Mouse (Mus musculus) myocyte (in vitro differentiated cells): Measurements from ENCODE around the gene Spaca9. TPM values are rescaled to one million over a fixed set of nuclear protein-coding genes. Genes with fewer than 3 reads are reported as not detected.

Source experiments
- H3K27me3 ChIP-seq: one replicate; pipeline ENCODE4 v1.6.1; 2011; ENCODE audit not compliant: control insufficient read depth, insufficient read depth, insufficient read length
- H3K36me3 ChIP-seq: one replicate; pipeline ENCODE4 v1.6.1; 2011; ENCODE audit not compliant: control insufficient read depth, insufficient read depth
- H3K4me2 ChIP-seq: one replicate; pipeline ENCODE4 v1.6.1; 2011; ENCODE audit warnings: low read depth, control low read depth
- H3K4me3 ChIP-seq: one replicate; pipeline ENCODE4 v1.5.1; 2011; ENCODE audit warnings: mild to moderate bottlenecking, control low read depth, moderate library complexity
- H3K79me2 ChIP-seq: one replicate; pipeline ENCODE4 v1.6.1; 2011; ENCODE audit not compliant: control insufficient read depth, insufficient read depth
- H3ac ChIP-seq: one replicate; pipeline ENCODE4 v1.6.1; 2011; ENCODE audit not compliant: control insufficient read depth, insufficient read length
- CEBPB ChIP-seq: IDR thresholded peaks from 2 replicates; pipeline ENCODE4 v1.6.1; 2011; ENCODE audit warnings: mild to moderate bottlenecking, moderate library complexity; ENCODE audit not compliant: poor library complexity, insufficient read depth, severe bottlenecking
- E2F4 ChIP-seq: IDR thresholded peaks from one replicate; pipeline ENCODE4 v1.6.1; 2011; ENCODE audit warnings: mild to moderate bottlenecking, control low read depth, moderate library complexity; ENCODE audit not compliant: insufficient read depth
- MAX ChIP-seq: IDR thresholded peaks from one replicate; pipeline ENCODE4 v1.6.1; 2011; ENCODE audit warnings: low read depth, mild to moderate bottlenecking, control low read depth
- MYOD1 ChIP-seq, 3 experiments: IDR thresholded peaks; one replicate each; pipeline ENCODE4 v1.6.1; 2011; ENCODE audit warnings: control low read depth in 2 of 3, low read depth in 2 of 3, mild to moderate bottlenecking in 2 of 3, moderate library complexity in 1 of 3; ENCODE audit not compliant: insufficient read length in 2 of 3, control insufficient read depth in 1 of 3
- MYOG ChIP-seq, 3 experiments: IDR thresholded peaks; one replicate each; pipeline ENCODE4 v1.6.1; 2011; ENCODE audit warnings: control low read depth in 2 of 3, low read depth in 2 of 3, mild to moderate bottlenecking in 2 of 3; ENCODE audit not compliant: insufficient read length in 2 of 3, control insufficient read depth in 1 of 3, insufficient read depth in 1 of 3
- POLR2A ChIP-seq: IDR thresholded peaks from one replicate; pipeline ENCODE4 v1.6.1; 2011; ENCODE audit warnings: low read depth, mild to moderate bottlenecking, control low read depth, moderate library complexity; ENCODE audit not compliant: insufficient read length
- POLR2AphosphoS2 ChIP-seq: IDR thresholded peaks from one replicate; pipeline ENCODE4 v1.6.1; 2011; ENCODE audit warnings: low read depth, control low read depth; ENCODE audit not compliant: insufficient read length
- REST ChIP-seq: IDR thresholded peaks from one replicate; pipeline ENCODE4 v1.6.1; 2011; ENCODE audit warnings: mild to moderate bottlenecking, control low read depth, moderate library complexity; ENCODE audit not compliant: insufficient read depth, insufficient read length
- SRF ChIP-seq: IDR thresholded peaks from one replicate; pipeline ENCODE4 v1.6.1; 2011; ENCODE audit warnings: low read depth; ENCODE audit not compliant: control insufficient read depth, insufficient read length
- TCF12 ChIP-seq: IDR thresholded peaks from one replicate; pipeline ENCODE4 v1.6.1; 2011; ENCODE audit warnings: mild to moderate bottlenecking, control low read depth; ENCODE audit not compliant: poor library complexity, insufficient read depth, severe bottlenecking
- TCF3 ChIP-seq: IDR thresholded peaks from one replicate; pipeline ENCODE4 v1.6.1; 2011; ENCODE audit warnings: low read depth, control low read depth; ENCODE audit not compliant: insufficient read length
- USF1 ChIP-seq: IDR thresholded peaks from one replicate; pipeline ENCODE4 v1.6.1; 2011; ENCODE audit warnings: low read depth, mild to moderate bottlenecking, control low read depth, moderate library complexity
- polyA plus RNA-seq: library from polyadenylated mRNA; unstranded; fragments of >200 nt; fragmentation: generic; extraction: Trizol; gene quantifications from one replicate; pipeline ENCODE4 v1.2.1, GENCODE M21; 2012; ENCODE audit warnings: missing spikeins

The Spaca9 gene
- polyA plus RNA-seq, 1 experiment, result 0.47 TPM

GRCm38 (mm10) chr2:28671438-28671837 is 28.1 kb downstream of the Spaca9 start:
- Histone ChIP-seq H3ac (no peak overlapping the region), H3K4me2 (no peak overlapping the region), H3K27me3 (no peaks in the 10 kb centered on the region), H3K79me2 (no peaks in the 10 kb centered on the region), H3K36me3 (peaks cover 45% of the 10 kb centered on the region), H3K4me3 (no peak overlapping the region)
- TF ChIP-seq POLR2A (no peak), USF1 (no peak), E2F4 (no peak), MAX (no peak), CEBPB (no peak), TCF3 (no peak), REST (no peak), MYOD1 (IDR thresholded peaks at IDR 0.05; ENCODE audit: control insufficient read depth in 1 of 3, insufficient read length in 2 of 3, low read depth in 2 of 3) (no peak), POLR2AphosphoS2 (no peak), SRF (no peak), MYOG (IDR thresholded peaks at IDR 0.05; ENCODE audit: control insufficient read depth in 1 of 3, insufficient read depth in 1 of 3, insufficient read length in 2 of 3, low read depth in 2 of 3) (no peak), TCF12 (no peak)

- H3K27me3 ChIP-seq, result no peaks in the 10 kb centered on the region
- TF ChIP-seq REST (no peak), E2F4 (no peak)
- no peak overlapping the region for H3K4me2 ChIP-seq
- no peak overlapping the region for H3ac ChIP-seq
- no peaks in the 10 kb centered on the region for H3K79me2 ChIP-seq
- H3K36me3 ChIP-seq, result peaks cover 41% of the 10 kb centered on the region
- H3K4me3 ChIP-seq, result no peak overlapping the region
Measured at GRCm38 (mm10) chr2:28665818-28666217, 33.7 kb downstream of the Spaca9 start.

GRCm38 (mm10) chr2:28662891-28663290 is 36.6 kb downstream of the Spaca9 start:
- no peaks in the 10 kb centered on the region for H3K27me3 ChIP-seq
- H3K79me2 ChIP-seq, result no peaks in the 10 kb centered on the region
- H3K4me2 ChIP-seq, result no peak overlapping the region
- peaks cover 59% of the 10 kb centered on the region for H3K36me3 ChIP-seq
- no peak overlapping the region for H3ac ChIP-seq
- H3K4me3 ChIP-seq, result no peak overlapping the region
- no peak for TF ChIP-seq MAX
- TF ChIP-seq CEBPB, result no peak
- no peak for TF ChIP-seq USF1
- TF ChIP-seq POLR2AphosphoS2, result no peak
- no peak for TF ChIP-seq MYOG (IDR thresholded peaks at IDR 0.05; ENCODE audit: control insufficient read depth in 1 of 3, insufficient read depth in 1 of 3, insufficient read length in 2 of 3, low read depth in 2 of 3)
- TF ChIP-seq E2F4, result no peak
- TF ChIP-seq TCF3, result no peak
- no peak for TF ChIP-seq TCF12
- no peak for TF ChIP-seq POLR2A
- TF ChIP-seq MYOD1 (IDR thresholded peaks at IDR 0.05; ENCODE audit: control insufficient read depth in 1 of 3, insufficient read length in 2 of 3, low read depth in 2 of 3), result no peak
- TF ChIP-seq SRF, result no peak
- TF ChIP-seq REST, result no peak

GRCm38 (mm10) chr2:28656216-28656615 is 43.3 kb downstream of the Spaca9 start:
- H3K4me2 ChIP-seq, result no peak overlapping the region
- peaks cover 29% of the 10 kb centered on the region for H3K36me3 ChIP-seq
- no peak for TF ChIP-seq POLR2A
- no peak for TF ChIP-seq SRF
- no peak for TF ChIP-seq TCF12
- no peak for TF ChIP-seq E2F4
- TF ChIP-seq MYOG (IDR thresholded peaks at IDR 0.05; ENCODE audit: control insufficient read depth in 1 of 3, insufficient read depth in 1 of 3, insufficient read length in 2 of 3, low read depth in 2 of 3), result no peak
- TF ChIP-seq REST, result no peak
- TF ChIP-seq TCF3, result no peak
- H3K4me3 ChIP-seq, result no peak overlapping the region
- H3ac ChIP-seq, result no peak overlapping the region
- H3K27me3 ChIP-seq, result no peaks in the 10 kb centered on the region
- H3K79me2 ChIP-seq, result no peaks in the 10 kb centered on the region

GRCm38 (mm10) chr2:28654295-28654694 is 45.2 kb downstream of the Spaca9 start:
- H3K4me3 ChIP-seq, result no peak overlapping the region
- H3K27me3 ChIP-seq, result no peaks in the 10 kb centered on the region
- peaks cover 1% of the 10 kb centered on the region for H3K79me2 ChIP-seq
- H3K4me2 ChIP-seq, result no peak overlapping the region
- TF ChIP-seq SRF (no peak), CEBPB (no peak), MYOD1 (IDR thresholded peaks at IDR 0.05; ENCODE audit: control insufficient read depth in 1 of 3, insufficient read length in 2 of 3, low read depth in 2 of 3) (no peak), MYOG (IDR thresholded peaks at IDR 0.05; ENCODE audit: control insufficient read depth in 1 of 3, insufficient read depth in 1 of 3, insufficient read length in 2 of 3, low read depth in 2 of 3) (no peak), TCF12 (no peak), REST (no peak), MAX (no peak), POLR2AphosphoS2 (no peak), POLR2A (no peak), TCF3 (no peak), USF1 (no peak), E2F4 (no peak)
- no peak overlapping the region for H3ac ChIP-seq
- H3K36me3 ChIP-seq, result peaks cover 12% of the 10 kb centered on the region
